Mouse (Mus musculus): ENCODE measurements around the gene Ing5. TPM values are rescaled to one million over a fixed set of nuclear protein-coding genes. Genes with fewer than 3 reads are reported as not detected.
"Not testable (repeated sequence)": the region's sequence is repeated elsewhere in the genome, so short reads cannot be mapped to it uniquely, and the experiment has no call there.

Gene Ing5
- total RNA-seq (2021), result 1 to 10 TPM; 2.9 to 3.7 TPM
- long read RNA-seq, experiment 1, full-length matches to known transcripts, result 2 of 3 reads
- long read RNA-seq, experiment 1, partial matches to known transcripts, result 0 of 3 reads
- long read RNA-seq, experiment 1, other reads (novel, unspliced or antisense), result 1 of 3 reads
- long read RNA-seq, experiment 2, full-length matches to known transcripts, result 1 of 1 reads
- long read RNA-seq, experiment 2, partial matches to known transcripts, result 0 of 1 reads
- long read RNA-seq, experiment 2, other reads (novel, unspliced or antisense), result 0 of 1 reads

- peak; percentile 100 for DNase-seq
- intact Hi-C loops (cut with DNase I; ENCODE audit: low total_unique reads), result no loop called here
Measured at GRCm38 (mm10) chr1:93803556-93804507, at the start of gene Ing5. Gene Ing5 (plus strand): TSS chr1:93803965.

GRCm38 (mm10) chr1:93754573-93755290, 49.0 kb upstream of the Ing5 start, which contains the start of gene Thap4:
Gene Thap4 (minus strand): TSS chr1:93754864.
- intact Hi-C loops (cut with DNase I; ENCODE audit: low total_unique reads), result no loop called here
- peak; percentile 94 for DNase-seq

GRCm38 (mm10) chr1:93755291-93755610, 48.5 kb upstream of the Ing5 start:
- DNase-seq, result no peak
- intact Hi-C loops (cut with DNase I; ENCODE audit: low total_unique reads), result no loop called here

- no peak for DNase-seq
- intact Hi-C loops (cut with DNase I; ENCODE audit: low total_unique reads), result no loop called here
Measured at GRCm38 (mm10) chr1:93755618-93756017, 48.1 kb upstream of the Ing5 start.

GRCm38 (mm10) chr1:93756154-93756553, 47.6 kb upstream of the Ing5 start:
- no peak for DNase-seq
- intact Hi-C loops (cut with DNase I; ENCODE audit: low total_unique reads), result no loop called here

GRCm38 (mm10) chr1:93760076-93760475, 43.7 kb upstream of the Ing5 start:
- intact Hi-C loops (cut with DNase I; ENCODE audit: low total_unique reads), result no loop called here

GRCm38 (mm10) chr1:93763531-93763930, 40.2 kb upstream of the Ing5 start:
- intact Hi-C loops (cut with DNase I; ENCODE audit: low total_unique reads); DNase-seq: not testable (repeated sequence)

More at GRCm38 (mm10) chr1:93760076-93760475, 43.7 kb upstream of the Ing5 start:
- DNase-seq, result no peak

GRCm38 (mm10) chr1:93764871-93765591, 38.7 kb upstream of the Ing5 start:
- intact Hi-C loops (cut with DNase I; ENCODE audit: low total_unique reads), result no loop called here
- DNase-seq, result no peak

- intact Hi-C loops (cut with DNase I; ENCODE audit: low total_unique reads), result no loop called here
- no peak for DNase-seq
Measured at GRCm38 (mm10) chr1:93767600-93767999, 36.2 kb upstream of the Ing5 start.

GRCm38 (mm10) chr1:93769901-93770300, 33.9 kb upstream of the Ing5 start:
- no peak for DNase-seq
- intact Hi-C loops (cut with DNase I; ENCODE audit: low total_unique reads), result no loop called here

GRCm38 (mm10) chr1:93776686-93777085, 27.1 kb upstream of the Ing5 start:
- intact Hi-C loops (cut with DNase I; ENCODE audit: low total_unique reads), result no loop called here
- DNase-seq, result no peak

GRCm38 (mm10) chr1:93786912-93787311, 16.9 kb upstream of the Ing5 start:
- intact Hi-C loops (cut with DNase I; ENCODE audit: low total_unique reads), result no loop called here
- peak; percentile 9 for DNase-seq

- no peak for DNase-seq
- intact Hi-C loops (cut with DNase I; ENCODE audit: low total_unique reads), result no loop called here
Measured at GRCm38 (mm10) chr1:93794526-93794925, 9.2 kb upstream of the Ing5 start.

- intact Hi-C loops (cut with DNase I; ENCODE audit: low total_unique reads), result no loop called here
- no peak for DNase-seq
Measured at GRCm38 (mm10) chr1:93795886-93796285, 7.9 kb upstream of the Ing5 start.

- no peak for DNase-seq
- intact Hi-C loops (cut with DNase I; ENCODE audit: low total_unique reads), result no loop called here
Measured at GRCm38 (mm10) chr1:93800670-93801503, 2.9 kb upstream of the Ing5 start.

- DNase-seq, result peak; percentile 91
- intact Hi-C loops (cut with DNase I; ENCODE audit: low total_unique reads), result no loop called here
Measured at GRCm38 (mm10) chr1:93801741-93802238, 2.0 kb upstream of the Ing5 start, which contains the start of gene Dtymk. Gene Dtymk (minus strand): TSS chr1:93801934.

GRCm38 (mm10) chr1:93802771-93803170, 994 bp upstream of the Ing5 start:
- intact Hi-C loops (cut with DNase I; ENCODE audit: low total_unique reads), result no loop called here
- DNase-seq, result no peak

GRCm38 (mm10) chr1:93804818-93805217, 1.1 kb downstream of the Ing5 start:
- no peak for DNase-seq
- intact Hi-C loops (cut with DNase I; ENCODE audit: low total_unique reads), result no loop called here
